Mouse (Mus musculus): Measurements from ENCODE around the gene Smarcd3.
A peak's percentile ranks its signal among the peaks of the same experiment; 100 is the strongest.

Gene Smarcd3

DNA sequence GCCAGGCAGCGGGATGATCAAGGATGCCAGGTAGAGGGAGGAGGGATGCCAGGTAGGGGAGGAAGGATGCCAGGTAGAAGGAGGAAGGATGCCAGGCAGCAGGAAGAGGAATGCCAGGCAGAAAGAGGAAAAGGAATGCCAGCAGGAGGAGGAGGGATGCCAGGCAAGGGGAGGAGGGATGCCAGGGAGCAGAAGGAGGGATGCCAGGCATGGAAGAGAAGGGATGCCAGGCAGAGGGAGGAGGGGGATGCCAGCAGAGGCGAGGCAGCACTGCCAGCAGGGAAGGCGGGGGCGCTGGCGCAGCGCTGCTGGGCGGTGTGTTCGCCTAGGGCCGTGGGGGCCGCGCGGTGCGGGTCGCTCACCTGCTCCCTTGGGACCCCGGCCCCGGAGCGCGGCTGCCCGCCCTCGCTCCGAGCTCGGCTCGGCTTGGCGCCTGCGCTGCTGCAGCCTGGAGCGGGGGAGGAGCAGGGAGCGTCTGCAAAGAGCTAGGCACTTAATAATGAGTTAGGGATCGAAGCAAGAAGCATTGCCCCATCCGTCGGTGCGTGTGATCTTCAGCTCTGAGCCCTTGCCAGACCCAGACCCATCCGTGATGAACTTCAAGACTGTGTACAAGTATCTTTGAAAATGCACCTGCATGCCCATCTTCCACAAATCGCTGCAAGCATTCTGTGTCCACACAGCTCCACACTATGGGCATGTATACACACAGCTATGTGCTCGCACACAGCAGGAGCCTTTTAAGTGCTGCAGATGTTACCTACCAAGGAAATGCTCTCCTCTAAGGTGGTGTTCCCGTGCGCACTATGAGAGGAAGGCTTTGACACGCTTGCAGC is at the start of gene Smarcd3:
Smarcd3 (minus strand) TSS at position 426 of the 836 bp plus-strand sequence.
- no peak for DNase-seq (ENCODE audit: low read depth)

DNA sequence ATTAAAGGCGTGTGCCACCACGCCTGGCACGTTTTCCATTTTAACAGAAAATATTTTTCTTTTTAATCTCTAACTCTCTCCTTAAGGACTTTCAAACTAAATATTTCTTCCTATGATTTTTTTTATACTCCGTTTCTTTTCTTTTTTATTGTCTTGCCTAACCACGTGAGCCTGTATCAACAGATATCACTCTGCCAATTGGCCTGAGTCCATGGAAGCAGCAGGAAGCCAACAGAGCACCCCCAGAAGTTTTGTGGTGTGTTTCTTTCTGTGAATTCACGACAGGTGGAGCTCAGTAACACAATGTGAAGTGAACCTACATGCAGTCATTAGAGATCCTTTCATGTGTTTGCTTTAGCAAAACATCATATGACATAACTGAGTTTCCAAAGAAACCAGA is 37.2 kb upstream of the Smarcd3 start:
- no peak for DNase-seq (ENCODE audit: low read depth)

DNA sequence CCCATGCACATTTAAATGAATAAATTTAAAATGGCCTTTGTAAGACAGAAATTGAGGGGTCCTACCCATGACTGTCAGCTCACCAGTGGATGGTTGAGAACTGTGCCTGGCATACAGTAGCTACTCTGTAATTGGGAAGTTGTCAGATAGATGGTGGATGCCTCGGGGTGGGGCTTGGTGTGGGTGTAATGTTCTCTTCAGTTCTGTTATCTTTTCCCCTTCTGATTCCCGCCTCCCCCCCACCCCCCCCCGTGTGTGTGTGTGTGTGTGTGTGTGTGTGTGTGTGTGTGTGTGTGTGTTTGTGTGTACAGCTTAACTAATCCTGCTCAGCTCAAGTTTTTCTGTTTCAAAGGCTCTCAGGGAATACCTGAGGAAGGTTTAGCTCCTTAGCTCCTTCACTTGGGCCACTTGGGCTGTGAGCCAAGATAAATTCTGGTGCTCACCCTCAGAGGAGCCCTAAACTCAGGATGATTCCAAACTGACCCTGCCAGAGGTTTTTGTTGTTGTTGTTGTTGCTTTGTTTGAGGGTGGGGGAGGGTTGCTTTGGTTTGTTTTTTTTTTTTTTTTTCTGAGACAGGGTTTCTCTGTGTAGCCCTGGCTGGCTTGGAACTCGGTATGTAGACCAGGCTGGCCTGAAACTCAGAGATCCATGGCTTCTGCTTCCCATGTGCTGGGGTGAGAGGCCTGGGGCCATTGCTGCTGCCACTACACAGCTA is 35.7 kb upstream of the Smarcd3 start:
- no peak for DNase-seq (ENCODE audit: low read depth)

DNA sequence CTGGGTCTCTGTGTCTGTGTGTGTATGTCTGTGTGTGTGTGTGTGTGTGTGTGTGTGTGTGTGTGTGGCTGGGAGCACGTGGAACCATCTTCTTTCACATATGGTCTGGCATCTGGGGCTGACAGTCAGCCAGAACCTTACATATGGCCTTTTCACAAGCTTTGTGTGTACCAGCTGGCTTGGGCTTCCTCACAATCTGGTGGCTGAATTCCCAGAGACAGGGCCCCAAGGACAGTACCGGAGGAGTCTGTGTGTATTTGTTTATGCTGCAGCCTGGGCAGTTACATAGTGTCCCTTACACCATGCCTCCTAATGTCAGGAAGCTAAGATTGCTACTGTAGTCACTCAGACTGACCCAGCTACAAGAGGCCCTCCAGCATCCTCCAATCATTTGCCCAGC is 32.9 kb upstream of the Smarcd3 start:
- DNase-seq (ENCODE audit: low read depth): no peak

DNA sequence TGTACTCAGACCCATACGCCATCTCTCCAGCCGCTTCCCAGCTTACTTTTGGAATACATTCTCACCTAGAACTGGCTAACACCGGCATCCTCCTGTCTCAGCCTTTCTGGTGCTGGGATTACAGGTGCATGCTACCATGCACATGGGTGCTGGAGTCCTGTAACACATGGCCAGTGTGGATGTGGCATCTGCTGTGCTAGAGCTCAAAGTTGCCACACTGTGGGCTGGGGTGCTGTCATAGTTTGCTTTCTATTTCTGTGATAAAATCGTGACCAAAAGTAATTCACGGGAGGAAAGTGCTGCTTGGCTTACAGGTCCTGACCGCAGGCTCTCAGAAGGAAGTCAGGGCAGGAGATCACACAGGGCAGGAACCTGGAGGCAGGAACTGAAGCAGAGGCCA is 30.3 kb upstream of the Smarcd3 start:
- peak; percentile 15 for DNase-seq (ENCODE audit: low read depth)

DNA sequence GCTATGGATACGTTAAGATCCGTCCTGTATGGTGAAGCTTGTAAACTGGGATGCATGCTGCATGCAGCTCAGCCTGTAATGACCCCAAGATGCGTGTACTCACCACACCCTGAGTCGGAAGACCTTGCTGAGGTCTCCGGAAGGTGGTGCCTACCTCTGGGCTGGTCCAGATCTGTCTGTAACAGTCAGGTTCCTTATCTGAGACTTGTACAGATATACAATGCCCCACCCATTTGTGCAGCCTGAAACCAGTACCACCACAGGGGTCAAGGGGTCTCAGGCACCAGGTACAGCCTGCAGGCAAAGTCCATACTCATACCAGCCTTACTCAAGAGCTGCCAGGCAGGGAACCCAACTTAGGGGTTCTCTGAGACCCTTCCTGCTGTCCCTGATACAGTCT is 28.6 kb upstream of the Smarcd3 start:
- DNase-seq (ENCODE audit: low read depth): no peak

DNA sequence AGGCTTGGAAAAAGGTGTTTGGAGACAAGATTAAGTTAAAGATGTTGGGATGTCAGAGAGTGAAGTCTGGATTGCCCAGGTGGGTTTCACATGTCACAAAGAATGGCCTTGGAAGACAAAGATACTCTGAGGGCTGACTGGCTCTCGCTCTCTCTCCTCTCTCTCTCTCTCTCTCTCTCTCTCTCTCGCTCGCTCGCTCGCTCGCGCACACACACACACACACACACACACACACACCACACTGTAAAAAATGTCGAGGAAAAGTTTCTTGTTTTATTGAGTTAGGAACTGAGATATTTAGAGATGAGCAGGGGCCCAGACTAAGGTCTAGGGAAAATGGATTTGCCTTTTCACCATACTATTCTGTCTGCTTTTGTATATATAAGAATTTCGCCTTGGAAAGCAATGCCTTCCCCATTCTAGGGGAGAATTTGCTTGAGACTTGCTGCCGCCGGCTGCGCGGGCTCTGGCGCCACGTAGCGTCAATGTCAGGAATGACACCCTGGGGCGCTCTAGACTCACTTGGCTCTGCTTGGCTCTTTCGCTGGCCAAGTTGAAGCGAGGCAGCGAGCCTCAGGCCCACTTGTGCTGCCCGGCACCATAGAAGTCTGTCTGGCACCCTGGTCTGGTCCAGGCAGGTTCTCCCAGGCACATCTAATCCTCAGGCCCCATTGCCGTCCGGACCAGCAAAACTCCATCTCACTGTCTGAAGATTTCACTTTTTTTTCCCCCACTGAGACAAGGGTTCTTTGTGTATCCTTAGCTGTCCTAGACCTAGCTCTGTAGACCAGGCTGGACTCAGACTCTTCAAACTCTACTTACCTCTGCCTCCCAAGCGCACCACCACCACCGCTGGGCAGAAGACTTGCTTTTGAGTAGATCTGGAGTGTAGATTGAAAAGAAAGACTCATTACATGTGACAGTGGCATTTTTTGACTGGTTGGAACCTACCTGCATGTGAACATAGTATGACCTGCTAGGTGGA is 27.8 kb upstream of the Smarcd3 start:
- peak; percentile 72 for DNase-seq (ENCODE audit: low read depth)

DNA sequence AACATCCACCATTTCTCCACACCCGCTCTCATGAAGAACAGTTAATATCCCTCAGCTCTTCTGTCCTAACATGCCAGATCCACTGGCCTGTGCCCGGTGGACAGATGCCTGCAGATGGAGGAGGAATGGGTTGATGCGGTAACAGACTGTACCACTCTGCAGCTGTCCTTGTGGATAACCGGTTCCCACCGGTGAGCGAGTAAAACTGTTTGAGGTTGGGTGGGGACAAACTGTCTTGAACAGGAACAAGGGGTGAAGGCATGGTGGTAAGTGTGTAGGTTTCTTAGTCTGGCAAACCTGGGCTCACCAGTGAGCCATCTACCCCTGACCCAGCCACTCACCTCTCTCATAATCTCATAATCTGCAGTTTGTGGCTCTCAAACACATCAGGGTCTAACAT is 27.1 kb upstream of the Smarcd3 start:
- DNase-seq (ENCODE audit: low read depth): no peak

DNA sequence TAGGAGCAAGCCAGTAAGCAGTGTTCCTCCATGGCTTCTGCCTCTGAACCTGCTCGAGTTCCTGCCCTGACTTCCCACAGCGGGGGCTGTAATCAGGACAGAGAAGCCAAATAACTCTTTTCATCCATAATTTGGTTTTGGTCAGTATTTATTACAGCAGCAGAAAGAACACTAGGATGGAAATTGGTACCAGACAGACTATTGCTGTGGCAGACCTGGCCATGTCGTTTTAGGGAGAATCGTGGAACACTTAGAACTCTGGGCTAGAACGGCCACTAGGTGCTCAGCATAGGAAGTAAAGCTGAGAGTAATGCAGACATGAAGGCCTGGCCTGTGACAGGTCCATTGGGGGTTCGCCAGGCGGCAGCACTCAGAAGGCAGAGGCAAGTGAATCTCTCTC is 25.5 kb upstream of the Smarcd3 start:
- no peak for DNase-seq (ENCODE audit: low read depth)

DNA sequence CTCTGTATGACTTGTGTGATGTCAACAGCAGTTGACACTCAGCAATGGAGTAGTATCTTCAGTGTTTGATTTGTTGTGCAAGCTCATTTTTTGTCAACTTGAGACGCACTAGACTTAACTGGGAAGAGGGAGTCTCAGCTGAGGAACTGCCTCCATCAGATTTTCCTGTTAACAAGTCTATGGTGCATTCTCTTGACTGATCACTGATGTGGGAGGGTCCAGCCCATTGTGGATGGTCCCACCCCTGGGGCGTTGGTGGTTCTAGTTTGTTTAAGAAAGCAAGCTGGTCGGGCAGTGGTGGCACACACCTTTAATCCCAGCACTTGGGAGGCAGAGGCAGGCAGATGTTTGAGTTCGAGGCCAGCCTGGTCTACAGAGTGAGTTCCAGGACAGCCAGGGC is 25.0 kb upstream of the Smarcd3 start:
- DNase-seq (ENCODE audit: low read depth): no peak

DNA sequence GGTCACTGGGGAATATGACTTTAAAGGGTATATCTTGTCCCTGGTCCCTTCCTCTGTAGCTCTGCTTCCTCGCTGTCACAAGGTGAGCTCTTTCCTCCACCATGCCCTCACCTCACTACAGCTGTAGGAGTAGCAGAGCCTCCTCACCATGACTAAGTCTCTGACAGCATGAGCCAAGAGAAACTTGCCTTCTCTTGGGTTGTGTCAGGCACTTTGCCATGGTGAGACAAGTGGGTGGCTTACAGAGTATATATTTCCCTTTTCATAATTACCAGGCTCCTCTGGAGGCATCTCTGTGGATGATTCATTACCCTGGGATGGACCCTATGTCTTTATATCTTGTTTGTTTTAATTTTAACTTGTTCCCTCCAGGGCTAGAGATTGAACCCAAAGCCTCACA is 21.2 kb upstream of the Smarcd3 start:
- DNase-seq (ENCODE audit: low read depth): no peak

DNA sequence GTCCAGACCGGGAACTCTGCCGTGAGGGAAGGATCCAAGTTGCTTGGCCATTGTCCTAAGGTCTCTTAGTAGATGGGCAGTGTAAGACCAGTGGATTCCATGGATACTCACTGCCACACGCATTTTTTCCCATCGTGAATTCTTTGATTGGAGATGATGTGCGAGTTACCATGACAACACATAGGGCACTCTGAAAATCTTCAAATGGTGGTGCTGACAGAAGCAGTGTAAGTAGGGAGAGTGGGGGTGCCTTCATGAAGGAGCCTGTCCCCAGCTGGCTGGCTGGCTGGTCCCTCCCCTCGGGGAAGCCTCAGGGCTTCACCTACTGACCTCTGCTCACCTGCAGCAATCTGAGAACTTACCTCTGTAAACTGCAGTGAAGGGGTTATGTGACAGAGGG is 14.9 kb upstream of the Smarcd3 start:
- DNase-seq (ENCODE audit: low read depth): no peak

DNA sequence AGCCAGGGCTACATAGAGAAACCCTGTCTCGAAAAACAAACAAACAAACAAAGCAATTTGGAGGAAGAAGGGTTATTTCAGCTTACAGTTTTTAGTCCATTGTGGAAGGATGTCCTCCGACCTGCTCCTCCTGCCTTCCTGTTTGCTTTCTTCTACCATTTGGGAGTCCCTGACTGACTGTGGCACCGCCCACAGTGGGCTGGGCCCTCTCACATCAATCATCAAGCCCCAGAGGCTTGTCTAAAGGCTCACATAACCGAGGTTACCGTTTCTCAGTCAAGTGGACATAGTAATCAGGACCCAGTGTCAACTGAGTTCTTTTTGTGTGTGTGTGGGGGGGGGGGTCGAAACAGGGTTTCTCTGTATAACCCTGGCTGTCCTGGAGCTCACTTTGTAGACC is 13.9 kb upstream of the Smarcd3 start:
- DNase-seq (ENCODE audit: low read depth): no peak

DNA sequence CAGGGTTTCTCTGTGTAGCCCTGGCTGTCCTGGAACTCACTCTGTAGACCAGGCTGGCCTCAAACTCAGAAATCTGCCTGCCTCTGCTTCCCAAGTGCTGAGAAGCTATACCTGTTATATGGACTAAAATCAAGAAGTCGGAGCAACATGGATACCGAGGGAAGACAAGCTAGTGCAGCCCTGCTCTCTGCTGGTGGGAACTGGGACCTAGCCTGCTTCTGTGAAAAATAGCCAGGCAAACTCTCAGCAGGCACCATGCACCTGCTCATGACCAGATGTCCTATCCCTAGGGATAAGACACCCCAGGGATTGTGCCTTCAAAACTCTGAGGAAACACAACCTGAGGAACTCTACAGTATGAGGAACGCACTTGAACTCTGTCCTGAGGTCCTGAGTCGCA is 12.8 kb upstream of the Smarcd3 start:
- DNase-seq (ENCODE audit: low read depth): no peak

DNA sequence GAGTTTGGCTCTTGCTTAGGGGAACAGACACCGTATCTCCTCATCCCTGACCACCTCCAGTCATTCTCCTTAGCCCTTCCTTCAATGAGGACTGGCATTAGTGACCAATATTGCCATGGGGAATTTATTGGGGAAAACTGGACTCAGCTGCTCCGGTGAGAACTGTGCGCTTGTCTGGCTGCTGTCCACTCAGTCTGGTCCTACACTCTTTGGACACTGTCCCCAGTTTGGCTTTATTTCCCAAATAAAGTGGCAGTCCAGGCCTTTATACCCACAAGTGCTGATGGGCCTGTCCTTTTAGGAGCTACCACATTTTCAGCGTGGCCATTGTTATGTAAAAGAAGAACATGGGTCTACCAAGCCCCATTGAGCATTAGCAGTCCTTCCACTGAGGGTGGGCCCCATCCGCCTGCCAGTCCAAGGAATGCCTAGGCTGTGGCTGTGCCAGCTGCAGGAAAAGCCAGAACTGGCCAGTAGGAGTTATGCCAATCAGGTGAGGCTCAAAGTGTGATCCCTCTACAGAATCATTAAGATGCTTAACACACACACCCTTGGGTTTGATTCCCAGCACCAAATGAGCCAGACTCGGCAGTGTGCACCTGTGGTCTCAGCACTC is 11.4 kb upstream of the Smarcd3 start:
- DNase-seq (ENCODE audit: low read depth): no peak

DNA sequence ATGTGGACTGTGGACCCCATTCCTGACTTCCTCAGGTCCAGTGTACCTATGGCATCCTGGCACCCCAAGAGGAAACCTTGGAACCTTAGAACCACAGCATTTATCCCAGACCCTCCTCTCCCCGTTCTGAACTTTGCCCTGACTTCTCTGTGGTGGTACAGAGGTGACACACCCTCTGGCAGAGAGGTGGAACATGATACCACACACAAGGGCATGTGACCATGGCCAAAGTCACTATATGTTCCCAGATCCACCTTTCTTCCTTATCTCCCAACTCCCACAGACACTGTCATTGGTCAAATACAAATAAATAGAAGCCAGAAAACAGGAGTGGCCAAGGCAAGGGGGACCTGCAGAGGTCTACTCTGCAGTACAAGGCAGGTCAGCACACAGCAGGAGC is 10.9 kb upstream of the Smarcd3 start:
- DNase-seq (ENCODE audit: low read depth): no peak

DNA sequence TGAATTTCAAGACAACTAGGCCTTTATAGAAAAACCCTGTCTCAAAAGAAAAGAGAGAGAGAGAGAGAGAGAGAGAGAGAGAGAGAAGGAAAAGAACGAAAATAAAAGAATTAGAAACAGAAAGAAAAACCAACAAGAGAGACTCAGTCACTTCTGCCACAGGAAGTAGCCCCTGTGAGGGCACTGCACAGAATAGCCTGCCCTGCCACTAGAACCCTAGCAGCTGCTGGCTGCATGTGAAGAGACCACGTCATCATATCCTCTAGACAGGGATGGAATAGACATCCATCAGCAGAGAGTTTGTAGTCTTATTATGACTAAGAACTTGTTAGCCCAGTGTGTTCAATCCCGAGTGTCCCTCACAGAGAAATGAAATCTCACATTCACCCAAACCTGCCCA is 5.5 kb upstream of the Smarcd3 start:
- no peak for DNase-seq (ENCODE audit: low read depth)

DNA sequence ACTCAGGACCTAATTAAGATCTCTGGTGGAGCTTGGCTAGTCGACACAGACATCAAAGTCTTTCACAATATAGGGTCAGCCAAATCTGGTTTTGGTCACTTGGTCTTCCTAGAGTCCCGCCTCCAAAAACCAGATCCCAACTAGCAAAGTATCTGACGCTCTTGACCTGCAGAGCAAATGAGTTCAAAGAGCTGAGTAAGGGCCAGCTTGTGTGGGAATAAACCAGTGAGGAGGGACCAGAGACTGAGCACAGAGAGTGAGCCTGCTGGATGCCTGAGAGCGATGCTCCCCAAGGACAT is 560 bp upstream of the Smarcd3 start:
- no peak for DNase-seq (ENCODE audit: low read depth)

DNA sequence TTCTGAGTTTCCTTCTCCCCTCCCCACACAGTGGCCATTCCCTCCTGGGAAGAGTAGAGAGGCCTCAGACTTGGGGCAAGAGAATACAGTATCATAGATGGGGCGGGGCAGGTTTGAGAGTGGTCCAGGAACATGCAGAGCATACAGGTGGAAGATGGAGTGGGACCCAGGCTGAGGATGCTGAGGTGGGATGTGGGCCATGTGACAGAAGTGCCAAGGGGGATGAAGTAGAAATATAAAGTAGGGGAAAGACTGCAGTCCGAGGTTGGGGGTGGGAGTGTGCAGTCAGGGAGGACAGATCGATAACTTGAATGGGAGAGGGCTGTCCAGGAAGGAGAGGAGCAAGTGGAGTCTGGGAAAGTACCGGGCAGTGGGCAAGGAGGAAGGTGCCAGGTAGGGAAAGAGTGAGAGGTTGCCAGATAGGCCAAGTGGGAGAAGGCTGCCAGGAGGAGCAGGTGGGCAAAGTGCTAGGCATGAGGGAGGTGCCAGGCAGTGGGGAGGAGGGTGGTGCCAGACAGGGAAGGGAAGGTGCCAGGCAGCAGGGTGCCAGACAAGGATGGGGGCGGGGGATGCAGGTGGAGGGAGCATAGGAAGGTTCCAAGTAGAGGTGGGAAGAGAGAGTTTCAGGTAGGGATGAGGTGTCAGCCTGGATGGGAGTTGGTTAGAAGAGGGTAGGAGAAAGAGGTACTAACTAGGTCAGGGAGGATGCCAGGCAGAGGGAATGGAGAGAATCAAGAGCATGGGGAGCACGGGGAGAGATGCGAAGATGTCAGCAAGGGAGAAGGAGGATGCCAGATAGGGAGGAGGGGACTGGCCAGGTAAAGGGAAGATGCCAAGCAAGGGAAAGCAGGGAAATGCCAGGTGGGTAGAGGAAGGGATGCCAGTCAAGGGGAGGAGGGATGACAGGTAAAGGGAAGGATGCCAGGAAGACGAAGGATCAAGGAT is 898 bp downstream of the Smarcd3 start:
- DNase-seq (ENCODE audit: low read depth): no peak

DNA sequence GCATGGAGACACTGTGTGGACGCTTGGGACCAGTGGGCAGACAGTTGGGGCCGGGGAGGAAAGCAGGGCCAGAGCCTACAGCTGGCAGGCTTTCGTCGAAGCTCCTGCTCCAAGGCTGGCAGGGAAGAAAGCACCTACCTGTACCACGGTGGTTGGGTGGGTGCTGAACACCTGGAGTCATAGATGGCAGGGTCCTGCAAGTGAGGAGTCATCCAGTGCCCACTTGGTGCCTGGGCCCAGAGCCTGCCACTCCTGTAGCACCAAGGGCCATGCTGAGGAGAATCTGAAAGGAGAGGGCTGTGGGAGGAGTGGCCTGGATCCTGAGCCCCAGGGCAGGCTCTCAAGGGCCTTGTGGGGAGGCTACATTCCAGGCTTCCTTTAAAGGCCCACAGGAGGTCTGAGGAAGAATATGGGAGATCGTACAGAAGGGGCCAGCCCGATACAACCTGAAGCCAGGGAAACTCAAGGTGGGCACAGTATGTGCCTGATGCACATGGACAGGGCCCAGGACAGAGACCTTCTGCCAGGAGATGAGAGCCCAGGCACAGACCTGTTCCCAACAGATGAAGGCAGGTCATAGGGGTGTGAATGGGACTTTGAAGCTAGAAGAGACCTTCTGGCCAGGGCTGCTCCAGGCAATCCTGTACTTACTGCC is 1.7 kb downstream of the Smarcd3 start:
- DNase-seq (ENCODE audit: low read depth): no peak

DNA sequence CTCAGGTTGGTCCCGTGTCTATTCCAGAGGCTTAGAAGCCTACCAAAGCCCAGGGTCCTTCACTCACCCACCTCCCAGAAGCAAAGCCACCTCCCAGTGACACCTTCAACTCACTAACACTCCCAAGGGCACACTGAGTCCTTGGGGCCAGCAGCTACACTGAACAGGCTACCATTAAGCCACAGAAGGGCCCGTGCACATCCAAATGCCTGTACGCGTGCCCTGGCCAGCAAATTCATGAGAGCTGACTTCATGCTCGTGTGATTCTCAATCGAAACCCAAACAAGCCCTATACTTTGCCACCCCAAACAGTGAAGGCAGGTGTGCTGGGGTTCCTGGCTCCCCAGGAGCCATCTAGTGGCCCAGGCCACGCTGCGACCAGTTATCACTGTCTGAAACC is 3.6 kb downstream of the Smarcd3 start:
- no peak for DNase-seq (ENCODE audit: low read depth)

All from 416B (cell line).